Mouse (Mus musculus) MEL (cell line): ENCODE data around the gene Maip1. TPM values are rescaled to one million over a fixed set of nuclear protein-coding genes. Genes with fewer than 3 reads are reported as not detected.
A peak's percentile ranks its signal among the peaks of the same experiment; 100 is the strongest.

ENCODE experiments used
- DNase-seq: peaks from one replicate; pipeline ENCODE4 v3.0.0; 2011; ENCODE audit warnings: low read depth, low spot score
- H3K27ac ChIP-seq: 2 replicates; pipeline ENCODE4 v1.5.1; 2012; ENCODE audit warnings: low read depth, mild to moderate bottlenecking, control low read depth, low read length, moderate library complexity; ENCODE audit not compliant: control insufficient read depth
- H3K27me3 ChIP-seq, 2 experiments: fragments of 150-350 bp in 1 of 2; sonication (generic) in 1 of 2; 2 replicates each; pipeline ENCODE4 v1.6.1; 2012; ENCODE audit warnings: low read length in 2 of 2, mild to moderate bottlenecking in 2 of 2, improper control_type of control experiment in 1 of 2, moderate library complexity in 1 of 2; ENCODE audit not compliant: insufficient read depth in 2 of 2, control insufficient read depth in 1 of 2
- H3K36me3 ChIP-seq, 2 experiments: 2 replicates each; pipeline ENCODE4 v1.6.1; 2012 to 2014; ENCODE audit warnings: low read length in 2 of 2, improper control_type of control experiment in 1 of 2, inconsistent platforms in 1 of 2, mild to moderate bottlenecking in 1 of 2; ENCODE audit not compliant: insufficient read depth in 2 of 2, control insufficient read depth in 1 of 2
- H3K4me1 ChIP-seq, 2 experiments: fragments of 150-350 bp in 1 of 2; sonication (generic) in 1 of 2; 2 replicates each; pipeline ENCODE4 v1.6.1; 2012; ENCODE audit warnings: low read length in 2 of 2, improper control_type of control experiment in 1 of 2, mild to moderate bottlenecking in 1 of 2; ENCODE audit not compliant: insufficient read depth in 2 of 2, control insufficient read depth in 1 of 2
- H3K4me3 ChIP-seq, 2 experiments: fragments of 150-350 bp in 1 of 2; sonication (generic) in 1 of 2; 2 replicates each; pipeline ENCODE4 v1.5.1; 2012; ENCODE audit warnings: low read depth in 2 of 2, low read length in 2 of 2, mild to moderate bottlenecking in 2 of 2, moderate library complexity in 2 of 2, control low read depth in 1 of 2, improper control_type of control experiment in 1 of 2; ENCODE audit not compliant: control insufficient read depth in 1 of 2, insufficient read depth in 1 of 2
- H3K79me2 ChIP-seq: 2 replicates; pipeline ENCODE4 v1.6.1; 2012; ENCODE audit warnings: mild to moderate bottlenecking, low read length, moderate library complexity; ENCODE audit not compliant: control insufficient read depth, poor library complexity, insufficient read depth
- H3K9ac ChIP-seq: 2 replicates; pipeline ENCODE4 v1.6.1; 2012; ENCODE audit warnings: low read depth, mild to moderate bottlenecking, control low read depth, low read length, moderate library complexity; ENCODE audit not compliant: control insufficient read depth, poor library complexity, severe bottlenecking
- H3K9me3 ChIP-seq: fragments of 150-350 bp; sonication (generic); replicated peaks from 2 replicates; pipeline ENCODE4 v1.6.1; 2012; ENCODE audit warnings: mild to moderate bottlenecking, low read length, improper control_type of control experiment, moderate library complexity; ENCODE audit not compliant: insufficient read depth
- BHLHE40 ChIP-seq: IDR thresholded peaks from 2 replicates; pipeline ENCODE4 v1.6.1; 2012; ENCODE audit warnings: low read depth, mild to moderate bottlenecking, inconsistent platforms, low read length, improper control_type of control experiment, borderline replicate concordance
- CTCF ChIP-seq, 3 experiments: IDR thresholded peaks in 2 of 3; conservative IDR thresholded peaks in 1 of 3; 2 replicates each; pipeline ENCODE4 v1.5.1; 2011 to 2012; ENCODE audit warnings: low read length in 3 of 3, low read depth in 2 of 3, mild to moderate bottlenecking in 2 of 3, improper control_type of control experiment in 1 of 3, inconsistent platforms in 1 of 3, mixed read lengths in 1 of 3, moderate library complexity in 1 of 3; ENCODE audit not compliant: control insufficient read depth in 1 of 3, insufficient read depth in 1 of 3, poor library complexity in 1 of 3, severe bottlenecking in 1 of 3
- ELF1 ChIP-seq: IDR thresholded peaks from 2 replicates; pipeline ENCODE4 v1.6.1; 2014; ENCODE audit warnings: low read depth, mild to moderate bottlenecking, inconsistent platforms, low read length, improper control_type of control experiment, moderate library complexity
- GABPA ChIP-seq: IDR thresholded peaks from 2 replicates; pipeline ENCODE4 v1.6.1; 2012; ENCODE audit warnings: low read depth, mild to moderate bottlenecking, inconsistent platforms, low read length, improper control_type of control experiment, moderate library complexity
- KAT2A ChIP-seq: conservative IDR thresholded peaks from 2 replicates; pipeline ENCODE4 v1.6.1; 2012; ENCODE audit warnings: low read depth, low read length, improper control_type of control experiment, inconsistent platforms
- MAFK ChIP-seq: IDR thresholded peaks from 2 replicates; pipeline ENCODE4 v1.6.1; 2011; ENCODE audit warnings: low read depth, mild to moderate bottlenecking, low read length, improper control_type of control experiment, borderline replicate concordance
- MYB ChIP-seq: IDR thresholded peaks from 2 replicates; pipeline ENCODE4 v1.6.1; 2011; ENCODE audit warnings: mild to moderate bottlenecking, low read depth, low read length, improper control_type of control experiment
- POLR2A ChIP-seq, 2 experiments: IDR thresholded peaks; 2 replicates each; pipeline ENCODE4 v1.6.1; 2011 to 2012; ENCODE audit warnings: low read length in 2 of 2, mild to moderate bottlenecking in 2 of 2, control low read depth in 1 of 2, improper control_type of control experiment in 1 of 2, low read depth in 1 of 2, moderate library complexity in 1 of 2; ENCODE audit not compliant: control insufficient read depth in 1 of 2, insufficient read depth in 1 of 2, poor library complexity in 1 of 2
- POLR2AphosphoS5 ChIP-seq: IDR thresholded peaks from 2 replicates; pipeline ENCODE4 v1.6.1; 2012; ENCODE audit warnings: low read depth, borderline replicate concordance, mild to moderate bottlenecking, inconsistent platforms, low read length, moderate library complexity, mixed read lengths
- RAD21 ChIP-seq: IDR thresholded peaks from 2 replicates; pipeline ENCODE4 v1.6.1; 2011; ENCODE audit warnings: mild to moderate bottlenecking, low read depth, low read length, improper control_type of control experiment
- SIN3A ChIP-seq: IDR thresholded peaks from 2 replicates; pipeline ENCODE4 v1.6.1; 2012; ENCODE audit warnings: low read length, improper control_type of control experiment, inconsistent platforms
- SMC3 ChIP-seq: IDR thresholded peaks from 2 replicates; pipeline ENCODE4 v1.6.1; 2011; ENCODE audit warnings: low read depth, low read length, improper control_type of control experiment
- TAL1 ChIP-seq: IDR thresholded peaks from 2 replicates; pipeline ENCODE4 v1.6.1; 2012; ENCODE audit warnings: mild to moderate bottlenecking, inconsistent platforms, low read length, moderate library complexity, mixed read lengths
- TBP ChIP-seq: IDR thresholded peaks from 2 replicates; pipeline ENCODE4 v1.8.0; 2011; ENCODE audit warnings: low read depth, low read length, improper control_type of control experiment
- TCF12 ChIP-seq: IDR thresholded peaks from 2 replicates; pipeline ENCODE4 v1.6.1; 2014; ENCODE audit warnings: low read depth, mild to moderate bottlenecking, inconsistent platforms, low read length, improper control_type of control experiment, moderate library complexity
- ZC3H11A ChIP-seq: IDR thresholded peaks from 2 replicates; pipeline ENCODE4 v1.6.1; 2012; ENCODE audit warnings: low read depth, mild to moderate bottlenecking, inconsistent platforms, low read length, improper control_type of control experiment
- polyA plus RNA-seq, 2 experiments: library from polyadenylated mRNA; stranded (reverse) in 1 of 2; unstranded in 1 of 2; fragments of >175 nt in 1 of 2; fragments of >200 nt in 1 of 2; gene quantifications; 2 replicates each; pipeline versions ENCODE4 v1.2.1 to v1.2.4; 2012; ENCODE audit warnings: low replicate concordance in 2 of 2, low read depth in 1 of 2; ENCODE audit not compliant: insufficient read length in 2 of 2, insufficient read depth in 1 of 2, missing spikeins in 1 of 2
- total RNA-seq: library from RNA; depleted of rRNA; stranded (reverse); fragments of 300-350 nt; gene quantifications from 2 replicates; pipeline ENCODE4 v1.2.3, GENCODE M21; 2012

Maip1 gene
- total and polyA plus RNA-seq, 3 experiments = 8.8 to 10.2 TPM; not detected in 1

GRCm38 (mm10) chr1:57413397-57413796 is 7.3 kb downstream of the Maip1 start:
- Histone ChIP-seq H3K36me3 (peaks cover 8 to 9% of the 10 kb centered on the region in 2 experiments), H3K79me2 (peaks cover 4% of the 10 kb centered on the region), H3K27me3 (no peaks in the 10 kb centered on the region), H3K27ac (no peak overlapping the region), H3K9ac (no peak overlapping the region), H3K4me1 (peaks cover 3 to 7% of the 10 kb centered on the region in 2 experiments)
- DNase-seq = no peak
- TF ChIP-seq POLR2A (IDR thresholded peaks at IDR 0.05; ENCODE audit: control insufficient read depth in 1 of 2, insufficient read depth in 1 of 2, low read depth in 1 of 2, low read length in 2 of 2, poor library complexity in 1 of 2) (no peak), TBP (no peak), MAFK (no peak), POLR2AphosphoS5 (no peak), SIN3A (no peak), ELF1 (no peak), SMC3 (no peak), BHLHE40 (no peak), RAD21 (no peak), TCF12 (no peak), GABPA (no peak)
- TF ChIP-seq, all 39 proteins: peak for 0
- Histone ChIP-seq H3K4me3 (no peak overlapping the region), H3K9me3 (no peaks in the 10 kb centered on the region)

- H3K27ac ChIP-seq = no peak overlapping the region
- H3K4me1 ChIP-seq = 0 out of 4 replicates have a peak, but pooled peaks cover 0 to 4% of the 10 kb centered on the region in 2 experiments
- no peak overlapping the region for H3K9ac ChIP-seq
- peak; percentile 64 for DNase-seq
- TF ChIP-seq MYB (no peak), KAT2A (no peak), CTCF (IDR thresholded peaks at IDR 0.05 in 2 of 3, conservative IDR thresholded peaks at IDR 0.05 in 1 of 3; ENCODE audit: control insufficient read depth in 1 of 3, insufficient read depth in 1 of 3, low read depth in 2 of 3, low read length in 3 of 3, poor library complexity in 1 of 3, severe bottlenecking in 1 of 3) (peak; percentile 34 to 83 (median 35)), RAD21 (peak; percentile 88), ZC3H11A (peak; percentile 48), SMC3 (peak; percentile 76), TAL1 (no peak)
- H3K9me3 ChIP-seq = no peaks in the 10 kb centered on the region
- H3K79me2 ChIP-seq = no peaks in the 10 kb centered on the region
- H3K36me3 ChIP-seq = peaks cover 0 to 3% of the 10 kb centered on the region in 2 experiments; a peak in 1 of 4 replicates
- H3K27me3 ChIP-seq = no peaks in the 10 kb centered on the region
- H3K4me3 ChIP-seq = no peak overlapping the region
Measured at GRCm38 (mm10) chr1:57423696-57424095, 17.6 kb downstream of the Maip1 start.
